Mouse (Mus musculus) MEL (cell line): ENCODE data around the gene Clpp. TPM values are rescaled to one million over a fixed set of nuclear protein-coding genes. Genes with fewer than 3 reads are reported as not detected.

Experiments used
- DNase-seq: peaks from one replicate; pipeline ENCODE4 v3.0.0; 2011; ENCODE audit warnings: low read depth, low spot score
- H3K27ac ChIP-seq: 2 replicates; pipeline ENCODE4 v1.5.1; 2012; ENCODE audit warnings: low read depth, mild to moderate bottlenecking, control low read depth, low read length, moderate library complexity; ENCODE audit not compliant: control insufficient read depth
- H3K27me3 ChIP-seq, 2 experiments: fragments of 150-350 bp in 1 of 2; sonication (generic) in 1 of 2; 2 replicates each; pipeline ENCODE4 v1.6.1; 2012; ENCODE audit warnings: low read length in 2 of 2, mild to moderate bottlenecking in 2 of 2, improper control_type of control experiment in 1 of 2, moderate library complexity in 1 of 2; ENCODE audit not compliant: insufficient read depth in 2 of 2, control insufficient read depth in 1 of 2
- H3K36me3 ChIP-seq, 2 experiments: 2 replicates each; pipeline ENCODE4 v1.6.1; 2012 to 2014; ENCODE audit warnings: low read length in 2 of 2, improper control_type of control experiment in 1 of 2, inconsistent platforms in 1 of 2, mild to moderate bottlenecking in 1 of 2; ENCODE audit not compliant: insufficient read depth in 2 of 2, control insufficient read depth in 1 of 2
- H3K4me1 ChIP-seq, 2 experiments: fragments of 150-350 bp in 1 of 2; sonication (generic) in 1 of 2; 2 replicates each; pipeline ENCODE4 v1.6.1; 2012; ENCODE audit warnings: low read length in 2 of 2, improper control_type of control experiment in 1 of 2, mild to moderate bottlenecking in 1 of 2; ENCODE audit not compliant: insufficient read depth in 2 of 2, control insufficient read depth in 1 of 2
- H3K4me3 ChIP-seq, 2 experiments: fragments of 150-350 bp in 1 of 2; sonication (generic) in 1 of 2; 2 replicates each; pipeline ENCODE4 v1.5.1; 2012; ENCODE audit warnings: low read depth in 2 of 2, low read length in 2 of 2, mild to moderate bottlenecking in 2 of 2, moderate library complexity in 2 of 2, control low read depth in 1 of 2, improper control_type of control experiment in 1 of 2; ENCODE audit not compliant: control insufficient read depth in 1 of 2, insufficient read depth in 1 of 2
- H3K79me2 ChIP-seq: 2 replicates; pipeline ENCODE4 v1.6.1; 2012; ENCODE audit warnings: mild to moderate bottlenecking, low read length, moderate library complexity; ENCODE audit not compliant: control insufficient read depth, poor library complexity, insufficient read depth
- H3K9ac ChIP-seq: 2 replicates; pipeline ENCODE4 v1.6.1; 2012; ENCODE audit warnings: low read depth, mild to moderate bottlenecking, control low read depth, low read length, moderate library complexity; ENCODE audit not compliant: control insufficient read depth, poor library complexity, severe bottlenecking
- H3K9me3 ChIP-seq: fragments of 150-350 bp; sonication (generic); replicated peaks from 2 replicates; pipeline ENCODE4 v1.6.1; 2012; ENCODE audit warnings: mild to moderate bottlenecking, low read length, improper control_type of control experiment, moderate library complexity; ENCODE audit not compliant: insufficient read depth
- BHLHE40 ChIP-seq: IDR thresholded peaks from 2 replicates; pipeline ENCODE4 v1.6.1; 2012; ENCODE audit warnings: low read depth, mild to moderate bottlenecking, inconsistent platforms, low read length, improper control_type of control experiment, borderline replicate concordance
- CHD1 ChIP-seq: IDR thresholded peaks from 2 replicates; pipeline ENCODE4 v1.6.1; 2012; ENCODE audit warnings: low read depth, mild to moderate bottlenecking, inconsistent platforms, low read length, improper control_type of control experiment
- CHD2 ChIP-seq: IDR thresholded peaks from 2 replicates; pipeline ENCODE4 v1.6.1; 2011; ENCODE audit warnings: low read length, improper control_type of control experiment
- CTCF ChIP-seq, 3 experiments: IDR thresholded peaks in 2 of 3; conservative IDR thresholded peaks in 1 of 3; 2 replicates each; pipeline ENCODE4 v1.5.1; 2011 to 2012; ENCODE audit warnings: low read length in 3 of 3, low read depth in 2 of 3, mild to moderate bottlenecking in 2 of 3, improper control_type of control experiment in 1 of 3, inconsistent platforms in 1 of 3, mixed read lengths in 1 of 3, moderate library complexity in 1 of 3; ENCODE audit not compliant: control insufficient read depth in 1 of 3, insufficient read depth in 1 of 3, poor library complexity in 1 of 3, severe bottlenecking in 1 of 3
- E2F4 ChIP-seq: IDR thresholded peaks from 2 replicates; pipeline ENCODE4 v1.6.1; 2011; ENCODE audit warnings: low read depth, low read length, improper control_type of control experiment, borderline replicate concordance
- ELF1 ChIP-seq: IDR thresholded peaks from 2 replicates; pipeline ENCODE4 v1.6.1; 2014; ENCODE audit warnings: low read depth, mild to moderate bottlenecking, inconsistent platforms, low read length, improper control_type of control experiment, moderate library complexity
- ETS1 ChIP-seq: IDR thresholded peaks from 2 replicates; pipeline ENCODE4 v1.6.1; 2012; ENCODE audit warnings: low read depth, mild to moderate bottlenecking, inconsistent platforms, low read length, improper control_type of control experiment, moderate library complexity
- HCFC1 ChIP-seq: IDR thresholded peaks from 2 replicates; pipeline ENCODE4 v1.6.1; 2012; ENCODE audit warnings: low read depth, mild to moderate bottlenecking, inconsistent platforms, low read length, improper control_type of control experiment, moderate library complexity
- JUND ChIP-seq: IDR thresholded peaks from 2 replicates; pipeline ENCODE4 v1.6.1; 2011; ENCODE audit warnings: low read depth, mild to moderate bottlenecking, improper control_type of control experiment, low read length
- KAT2A ChIP-seq: conservative IDR thresholded peaks from 2 replicates; pipeline ENCODE4 v1.6.1; 2012; ENCODE audit warnings: low read depth, low read length, improper control_type of control experiment, inconsistent platforms
- MAFK ChIP-seq: IDR thresholded peaks from 2 replicates; pipeline ENCODE4 v1.6.1; 2011; ENCODE audit warnings: low read depth, mild to moderate bottlenecking, low read length, improper control_type of control experiment, borderline replicate concordance
- MAX ChIP-seq: IDR thresholded peaks from 2 replicates; pipeline ENCODE4 v1.6.1; 2011; ENCODE audit warnings: low read length, improper control_type of control experiment
- MAZ ChIP-seq: IDR thresholded peaks from 2 replicates; pipeline ENCODE4 v1.6.1; 2012; ENCODE audit warnings: low read depth, mild to moderate bottlenecking, inconsistent platforms, low read length, improper control_type of control experiment
- MEF2A ChIP-seq: IDR thresholded peaks from 2 replicates; pipeline ENCODE4 v1.6.1; 2014; ENCODE audit warnings: low read depth, mild to moderate bottlenecking, inconsistent platforms, low read length, improper control_type of control experiment; ENCODE audit not compliant: poor library complexity, insufficient replicate concordance, severe bottlenecking; ENCODE audit errors: extremely low read depth
- MXI1 ChIP-seq: IDR thresholded peaks from 2 replicates; pipeline ENCODE4 v1.6.1; 2011; ENCODE audit warnings: mild to moderate bottlenecking, low read depth, low read length, improper control_type of control experiment
- MYB ChIP-seq: IDR thresholded peaks from 2 replicates; pipeline ENCODE4 v1.6.1; 2011; ENCODE audit warnings: mild to moderate bottlenecking, low read depth, low read length, improper control_type of control experiment
- MYC ChIP-seq: IDR thresholded peaks from 2 replicates; pipeline ENCODE4 v1.6.1; 2011; ENCODE audit warnings: low read depth, mild to moderate bottlenecking, low read length, improper control_type of control experiment, moderate library complexity
- NRF1 ChIP-seq: IDR thresholded peaks from 2 replicates; pipeline ENCODE4 v1.6.1; 2014; ENCODE audit warnings: low read depth, mild to moderate bottlenecking, inconsistent platforms, low read length, improper control_type of control experiment, moderate library complexity; ENCODE audit not compliant: poor library complexity, insufficient read depth, severe bottlenecking
- RAD21 ChIP-seq: IDR thresholded peaks from 2 replicates; pipeline ENCODE4 v1.6.1; 2011; ENCODE audit warnings: mild to moderate bottlenecking, low read depth, low read length, improper control_type of control experiment
- SMC3 ChIP-seq: IDR thresholded peaks from 2 replicates; pipeline ENCODE4 v1.6.1; 2011; ENCODE audit warnings: low read depth, low read length, improper control_type of control experiment
- TBP ChIP-seq: IDR thresholded peaks from 2 replicates; pipeline ENCODE4 v1.8.0; 2011; ENCODE audit warnings: low read depth, low read length, improper control_type of control experiment
- UBTF ChIP-seq: IDR thresholded peaks from 2 replicates; pipeline ENCODE4 v1.6.1; 2012; ENCODE audit warnings: low read depth, mild to moderate bottlenecking, inconsistent platforms, low read length, improper control_type of control experiment, moderate library complexity, borderline replicate concordance; ENCODE audit not compliant: insufficient read depth
- ZC3H11A ChIP-seq: IDR thresholded peaks from 2 replicates; pipeline ENCODE4 v1.6.1; 2012; ENCODE audit warnings: low read depth, mild to moderate bottlenecking, inconsistent platforms, low read length, improper control_type of control experiment
- ZNF384 ChIP-seq: IDR thresholded peaks from 2 replicates; pipeline ENCODE4 v1.6.1; 2012; ENCODE audit warnings: low read depth, mild to moderate bottlenecking, inconsistent platforms, low read length, improper control_type of control experiment
- polyA plus RNA-seq, 2 experiments: library from polyadenylated mRNA; stranded (reverse) in 1 of 2; unstranded in 1 of 2; fragments of >175 nt in 1 of 2; fragments of >200 nt in 1 of 2; gene quantifications; 2 replicates each; pipeline versions ENCODE4 v1.2.1 to v1.2.4; 2012; ENCODE audit warnings: low replicate concordance in 2 of 2, low read depth in 1 of 2; ENCODE audit not compliant: insufficient read length in 2 of 2, insufficient read depth in 1 of 2, missing spikeins in 1 of 2
- total RNA-seq: library from RNA; depleted of rRNA; stranded (reverse); fragments of 300-350 nt; gene quantifications from 2 replicates; pipeline ENCODE4 v1.2.3, GENCODE M21; 2012

Gene Clpp
- total and polyA plus RNA-seq, 3 experiments: 177 to 178 TPM; not detected in 1

- Histone ChIP-seq H3K27ac (no peak overlapping the region), H3K27me3 (no peaks in the 10 kb centered on the region), H3K9me3 (no peaks in the 10 kb centered on the region), H3K79me2 (no peaks in the 10 kb centered on the region), H3K4me3 (no peak overlapping the region), H3K9ac (no peak overlapping the region), H3K36me3 (peaks cover 0 to 2% of the 10 kb centered on the region in 2 experiments; a peak in 1 of 4 replicates), H3K4me1 (peaks cover 0 to 6% of the 10 kb centered on the region in 2 experiments; a peak in 2 of 4 replicates)
- no peak for TF ChIP-seq ELF1
- TF ChIP-seq HCFC1: no peak
- no peak for TF ChIP-seq NRF1
- TF ChIP-seq KAT2A: no peak
- TF ChIP-seq ZNF384: no peak
- TF ChIP-seq BHLHE40: no peak
- no peak for TF ChIP-seq MAFK
- TF ChIP-seq ETS1: no peak
- TF ChIP-seq CHD1: no peak
- TF ChIP-seq E2F4: no peak
- TF ChIP-seq CHD2: no peak
- TF ChIP-seq MEF2A: no peak
- TF ChIP-seq MXI1: no peak
- TF ChIP-seq ZC3H11A: no peak
- TF ChIP-seq UBTF: no peak
- no peak for TF ChIP-seq TBP
- TF ChIP-seq JUND: no peak
- DNase-seq: no peak
Measured at GRCm38 (mm10) chr17:56954871-56955270, 35.2 kb upstream of the Clpp start.

GRCm38 (mm10) chr17:56957763-56958429 lies 32.2 kb upstream of the Clpp start:
- peak; percentile 82; the same call in 1 of the 2 replicates for TF ChIP-seq MAZ
- TF ChIP-seq MYB: no peak
- peak; percentile 34 for TF ChIP-seq RAD21
- TF ChIP-seq ZC3H11A: no peak
- TF ChIP-seq MAX: peak; percentile 34; the same call in 1 of the 2 replicates
- TF ChIP-seq MYC: peak; percentile 43; the same call in 1 of the 2 replicates
- TF ChIP-seq CTCF (IDR thresholded peaks at IDR 0.05 in 2 of 3, conservative IDR thresholded peaks at IDR 0.05 in 1 of 3; ENCODE audit: control insufficient read depth in 1 of 3, insufficient read depth in 1 of 3, low read depth in 2 of 3, low read length in 3 of 3, poor library complexity in 1 of 3, severe bottlenecking in 1 of 3): peak in 1 of 3 experiments; percentile 22; a peak in 2 of 6 replicates
- TF ChIP-seq NRF1: 0 out of 2 replicates have a peak, but pooled peaks have one; percentile 12
- TF ChIP-seq SMC3: 0 out of 2 replicates have a peak, but pooled peaks have one; percentile 28
- TF ChIP-seq ETS1: 0 out of 2 replicates have a peak, but pooled peaks have one; percentile 8
- TF ChIP-seq UBTF: no peak
- Histone ChIP-seq H3K27ac (no peak overlapping the region), H3K4me1 (peaks cover 0 to 6% of the 10 kb centered on the region in 2 experiments; a peak in 2 of 4 replicates), H3K79me2 (no peaks in the 10 kb centered on the region), H3K9ac (peak overlapping the region; percentile 2; the same call in 1 of the 2 replicates), H3K4me3 (peak overlapping the region; percentile 15 to 47), H3K27me3 (no peaks in the 10 kb centered on the region; a peak in 1 of 4 replicates), H3K9me3 (no peaks in the 10 kb centered on the region), H3K36me3 (peaks cover 0 to 2% of the 10 kb centered on the region in 2 experiments; a peak in 1 of 4 replicates)
- DNase-seq: peak; percentile 86
